Mouse (Mus musculus): ENCODE data around the gene Syn3. TPM values are rescaled to one million over a fixed set of nuclear protein-coding genes. Genes with fewer than 3 reads are reported as not detected.

Gene Syn3
- total RNA-seq, 2 experiments from 2014 or later, result 0.23 to 0.43 TPM

- no peak for DNase-seq
Measured at GRCm38 (mm10) chr10:86093109-86094035, 405.3 kb downstream of the Syn3 start.

GRCm38 (mm10) chr10:86091919-86092318 lies 406.8 kb downstream of the Syn3 start:
- no peak for DNase-seq

DNA sequence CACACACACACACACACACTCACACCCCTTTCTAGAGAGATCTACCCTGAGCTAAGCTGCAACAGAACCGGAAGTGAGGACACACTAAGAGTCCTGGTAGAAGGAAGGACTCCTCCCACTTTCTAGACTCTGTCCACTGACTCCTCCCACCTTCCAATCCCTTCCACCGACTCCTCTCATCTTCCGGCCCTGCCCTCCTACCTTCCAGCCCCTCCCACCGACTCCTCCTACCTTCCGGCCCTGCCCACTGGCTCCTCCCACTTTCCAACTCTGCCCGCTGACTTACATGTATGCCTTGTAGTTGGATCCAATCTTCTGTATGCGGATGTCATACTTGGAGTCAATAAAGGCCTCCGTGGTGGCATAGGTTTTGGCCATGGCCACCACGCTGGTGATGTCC lies 418.8 kb downstream of the Syn3 start:
- DNase-seq, result no peak

GRCm38 (mm10) chr10:86078761-86079160 lies 419.9 kb downstream of the Syn3 start:
- no peak for DNase-seq

DNA sequence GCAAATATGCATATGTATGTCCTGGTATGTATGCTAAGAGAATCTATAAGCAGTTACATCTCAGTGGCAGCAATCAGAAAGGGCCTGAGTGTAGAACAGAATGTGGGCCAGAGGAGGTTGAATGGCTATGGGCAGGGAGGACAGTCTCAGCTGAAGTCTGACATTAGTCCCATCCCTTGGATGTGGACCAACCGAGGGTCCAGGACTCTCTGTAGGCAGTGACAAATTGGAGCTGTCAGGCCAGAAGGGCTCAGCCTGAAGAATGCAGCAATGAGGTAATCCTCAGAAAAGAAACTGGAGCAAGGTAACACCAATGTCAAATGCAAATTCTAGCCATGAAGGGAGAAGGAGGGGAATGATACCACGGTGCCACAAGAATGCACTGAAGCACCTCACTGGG lies 421.4 kb downstream of the Syn3 start:
- no peak for DNase-seq

DNA sequence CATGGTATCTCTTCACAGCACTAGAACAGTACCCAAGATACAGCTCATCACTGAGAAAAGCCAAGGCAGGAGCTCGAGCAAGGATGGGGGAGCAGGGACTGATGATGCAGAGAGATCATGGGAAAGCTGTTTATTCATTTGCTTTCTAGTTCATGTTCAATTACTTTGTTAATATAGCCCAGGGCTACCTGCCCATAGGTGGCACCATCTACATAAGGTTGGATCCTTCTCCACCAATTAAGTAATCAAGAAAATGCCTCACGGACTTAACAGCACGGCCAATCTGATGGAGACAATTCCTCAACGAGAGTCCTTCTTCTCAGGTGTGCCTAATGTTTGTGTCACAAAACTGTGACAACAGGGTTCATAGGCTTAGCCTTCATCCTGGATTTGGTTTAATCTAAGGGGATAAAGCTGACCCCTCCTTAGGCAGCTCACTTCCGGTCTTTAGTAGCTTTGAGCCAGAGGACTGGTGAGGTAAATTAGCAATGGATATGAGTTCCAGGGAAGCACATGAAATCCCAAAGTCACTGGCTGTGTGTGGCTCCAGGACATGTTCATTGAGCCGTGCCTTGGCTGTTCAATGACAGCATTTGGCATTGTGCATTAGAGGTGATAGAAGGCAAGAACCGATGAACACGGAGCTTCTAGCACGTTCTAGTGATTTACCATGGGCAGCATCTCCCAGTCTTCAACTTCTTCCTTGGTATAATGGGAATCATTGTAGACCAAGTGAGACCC lies 423.6 kb downstream of the Syn3 start:
- DNase-seq, result no peak

DNA sequence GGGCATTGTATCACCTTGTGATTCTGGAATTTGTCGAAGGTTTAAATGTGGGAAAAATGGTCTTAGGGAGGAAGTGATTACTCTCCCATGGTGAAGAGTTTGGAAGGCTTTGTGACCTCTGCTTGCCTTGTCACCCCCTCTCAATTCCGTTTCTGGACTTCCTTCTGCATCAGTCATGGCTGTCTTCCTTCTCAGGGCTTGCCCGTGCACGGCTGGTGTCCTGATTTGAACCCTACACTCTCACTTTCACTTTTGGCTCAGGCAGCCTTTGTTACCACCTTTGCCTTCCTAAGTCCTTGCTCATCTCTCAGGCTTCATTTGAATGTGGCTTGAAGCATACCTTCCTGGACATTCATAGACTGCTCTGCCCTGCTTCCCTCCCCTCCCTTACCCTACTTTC lies 424.6 kb downstream of the Syn3 start:
- no peak for DNase-seq

GRCm38 (mm10) chr10:86070751-86071150 lies 427.9 kb downstream of the Syn3 start:
- no peak for DNase-seq

- no peak for DNase-seq
Measured at GRCm38 (mm10) chr10:86069341-86069740, 429.4 kb downstream of the Syn3 start.

DNA sequence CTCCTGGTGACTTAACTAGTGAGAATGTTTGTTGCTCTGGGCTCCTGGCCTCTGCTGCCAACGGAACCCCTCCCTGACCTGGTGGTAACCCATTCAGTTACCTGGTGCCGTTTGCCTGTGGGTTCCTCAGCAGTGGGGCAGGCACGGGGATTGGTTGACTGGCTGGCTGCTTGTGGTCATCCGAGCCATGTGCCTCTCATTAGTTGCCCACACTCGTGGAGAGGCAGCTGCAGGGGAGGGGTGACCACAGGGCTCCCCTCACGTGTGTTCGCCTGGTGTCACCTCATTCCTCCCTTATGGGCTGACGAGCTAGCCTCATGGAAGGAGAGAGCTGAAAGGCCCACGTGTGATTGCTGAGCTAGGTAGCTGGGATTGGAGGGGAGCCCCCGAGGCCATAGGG lies 430.8 kb downstream of the Syn3 start:
- no peak for DNase-seq

- DNase-seq, result no peak
Measured at GRCm38 (mm10) chr10:86066651-86067050, 432.0 kb downstream of the Syn3 start.

DNA sequence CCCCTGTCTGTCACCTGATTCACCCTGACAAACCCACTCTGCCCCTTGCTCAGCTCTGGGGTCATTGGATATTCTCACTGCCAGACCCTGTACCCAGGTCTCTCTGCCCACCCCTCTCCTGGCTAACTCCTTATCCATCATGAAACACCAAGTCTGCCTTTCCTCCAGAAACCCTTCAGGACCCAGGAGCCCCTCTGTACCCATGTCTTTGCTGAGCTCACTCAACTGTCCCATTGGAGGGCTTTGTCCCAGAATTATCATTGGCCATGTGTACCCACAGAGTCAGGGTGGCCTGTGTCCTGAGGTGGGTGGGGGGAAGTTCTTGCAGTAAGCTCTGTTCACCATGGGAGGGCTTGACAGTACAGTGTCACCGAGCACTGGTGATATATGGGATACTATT lies 433.0 kb downstream of the Syn3 start:
- DNase-seq, result no peak

GRCm38 (mm10) chr10:86064937-86065336 lies 433.8 kb downstream of the Syn3 start:
- peak; percentile 81 for DNase-seq

DNA sequence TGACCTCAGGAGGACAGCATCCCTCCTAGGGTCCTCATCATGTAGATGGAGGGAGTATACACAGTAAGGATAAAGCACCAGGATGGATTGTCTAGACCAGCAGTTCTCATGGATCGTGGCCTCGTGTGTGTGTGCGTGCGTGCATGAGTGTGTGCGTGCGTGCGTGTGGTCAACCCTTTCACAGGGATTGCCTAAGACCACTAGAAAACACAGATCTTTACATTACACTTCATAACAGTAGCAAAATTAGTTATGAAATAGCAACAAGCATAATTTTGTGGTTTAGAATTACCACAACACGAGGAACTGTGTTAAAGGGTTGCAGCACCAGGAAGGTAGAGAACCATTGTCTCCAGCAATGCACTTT lies 435.7 kb downstream of the Syn3 start:
- DNase-seq, result no peak

GRCm38 (mm10) chr10:86062261-86063017 lies 436.3 kb downstream of the Syn3 start:
- DNase-seq, result no peak

DNA sequence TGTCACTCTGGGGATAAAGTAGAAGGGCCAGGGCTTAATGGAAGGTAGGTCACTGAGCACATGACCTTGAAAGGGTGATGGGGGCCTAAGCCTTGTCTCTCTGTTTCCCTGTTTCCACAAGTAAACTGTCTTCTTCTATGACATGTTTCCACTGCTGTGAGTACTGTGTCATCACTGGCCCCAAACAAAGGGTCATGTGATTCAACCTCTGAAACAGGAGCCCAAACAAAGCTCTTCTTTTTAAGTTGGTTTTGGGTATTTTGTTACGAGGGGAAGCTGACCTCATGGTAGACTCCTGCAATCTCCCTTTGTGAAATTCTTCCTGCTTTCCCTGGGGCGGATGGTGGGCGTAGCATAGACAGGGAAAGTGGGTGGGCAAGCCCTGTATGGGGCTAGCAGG lies 438.4 kb downstream of the Syn3 start:
- DNase-seq, result no peak

GRCm38 (mm10) chr10:86057712-86058111 lies 441.0 kb downstream of the Syn3 start:
- no peak for DNase-seq

DNA sequence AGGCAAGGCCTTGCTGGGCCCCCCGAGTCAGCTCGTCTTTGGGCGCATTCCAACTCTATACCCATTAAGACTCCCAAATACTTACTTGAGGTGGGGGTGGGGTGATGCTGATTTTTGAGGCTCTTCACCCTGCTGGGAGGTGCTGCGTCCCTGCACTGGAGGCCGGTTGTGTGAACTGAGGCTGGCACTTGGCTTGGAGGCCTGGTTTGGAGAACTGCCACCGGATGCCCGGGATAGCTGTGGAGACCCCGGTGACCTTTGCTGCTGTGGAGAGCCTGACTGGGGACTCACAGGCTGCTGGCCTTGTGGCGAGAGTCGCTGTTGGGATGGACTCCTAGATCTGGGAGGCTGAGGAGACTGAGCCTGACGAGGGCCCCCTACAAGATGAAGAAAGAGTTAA lies 441.4 kb downstream of the Syn3 start:
- DNase-seq, result no peak

- DNase-seq, result no peak
Measured at GRCm38 (mm10) chr10:86056297-86056903, 442.3 kb downstream of the Syn3 start.

DNA sequence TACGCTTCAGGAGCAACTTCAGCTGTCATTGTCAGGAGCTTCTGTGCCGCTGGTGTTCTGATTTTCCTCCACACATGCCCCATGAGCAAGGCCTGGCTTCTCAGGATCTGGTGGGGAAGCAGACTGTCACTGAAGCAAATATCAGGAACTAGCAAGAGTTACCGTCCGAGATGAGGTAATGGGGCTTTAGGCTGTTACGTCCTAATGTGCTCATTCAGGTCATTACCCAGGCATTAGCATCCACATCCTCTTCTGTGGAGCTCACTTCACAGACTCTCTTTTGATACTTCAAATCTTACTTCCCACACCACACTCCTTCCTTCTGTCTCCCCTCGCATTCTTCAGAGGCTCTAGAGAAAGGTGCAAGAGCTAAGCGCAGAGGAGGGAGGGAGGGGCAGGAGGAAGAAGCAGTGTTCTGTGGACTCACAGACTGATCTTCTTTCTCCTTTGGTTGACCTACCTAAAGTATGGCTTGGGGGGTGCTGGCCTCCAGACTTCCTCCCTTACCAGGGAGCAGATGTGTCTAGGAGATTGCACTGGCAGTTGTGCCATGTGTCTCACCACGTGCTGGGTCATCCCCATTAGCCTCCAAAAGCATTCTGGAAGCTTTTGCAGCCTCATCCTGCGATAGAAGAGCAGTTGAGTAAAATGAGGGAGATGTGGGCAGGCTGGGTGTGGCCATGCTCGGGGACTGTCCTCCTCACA lies 445.7 kb downstream of the Syn3 start:
- no peak for DNase-seq

GRCm38 (mm10) chr10:86050522-86050921 lies 448.2 kb downstream of the Syn3 start:
- no peak for DNase-seq

GRCm38 (mm10) chr10:86047786-86048185 lies 450.9 kb downstream of the Syn3 start:
- DNase-seq, result no peak
